20 mouse cellular contexts compared by ENCODE assay signal in genomic region chr7:13056913-13057700, GRCm38 (mm10). TPM values are rescaled to one million over a fixed set of nuclear protein-coding genes. Genes with fewer than 3 reads are reported as not detected.
A peak's percentile ranks its signal among the peaks of the same experiment; 100 is the strongest.
DNase-seq lines count a peak whose midpoint lies in the region; ATAC-seq and TF ChIP-seq lines count a peak whose summit lies in the region.
"Had no signal": no experiment of that assay in that cellular context is flagged by ENCODE, and none has a peak within 500 bp of the region (broad histone marks: within the 10 kb centered on the region; RNA-seq: fewer than 3 reads in every experiment).

No protein-coding gene starts in this region.

- H3K27me3 ChIP-seq in hindbrain, postnatal 0 days (ENCODE audit: insufficient read depth, low read length), result no peaks in the 10 kb centered on the region
- H3K27me3 ChIP-seq in hindbrain, embryonic 10.5 days (ENCODE audit: insufficient read depth, poor library complexity, severe bottlenecking), result no peaks in the 10 kb centered on the region
- H3K27me3 ChIP-seq in stomach, postnatal 0 days (ENCODE audit: control insufficient read depth, insufficient read depth, low read length), result no peaks in the 10 kb centered on the region
- H3K27me3 ChIP-seq: hindbrain, embryonic 15.5 days; limb, embryonic 12.5 days; midbrain, embryonic 15.5 days had no signal

- peak; percentile 46 for TF ChIP-seq CTCF in hindbrain, postnatal 0 days (IDR thresholded peaks at IDR 0.05; ENCODE audit: low read depth)
- TF ChIP-seq CTCF in stomach, postnatal 0 days (IDR thresholded peaks at IDR 0.05; ENCODE audit: low read depth), result peak; percentile 40

- H3K4me3 ChIP-seq in hindbrain, postnatal 0 days (ENCODE audit: low read length), result no peak overlapping the region
- H3K4me3 ChIP-seq in hindbrain, embryonic 10.5 days, result no peak overlapping the region
- no peak overlapping the region for H3K4me3 ChIP-seq in stomach, postnatal 0 days (ENCODE audit: low read depth, low read length)
- H3K4me3 ChIP-seq: hindbrain, embryonic 15.5 days; limb, embryonic 12.5 days; midbrain, embryonic 15.5 days had no signal

- DNase-seq in hindbrain, postnatal 0 days (ENCODE audit: low spot score), result no peak
- DNase-seq in hindbrain, embryonic 10.5 days (ENCODE audit: low spot score), result no peak
- peak; percentile 26 for DNase-seq in thymus, postnatal 14 days
- no peak for DNase-seq in thymus, postnatal 10 days (ENCODE audit: low spot score in 2 of 2)
- DNase-seq in R1 (ENCODE audit: low read depth, low spot score), result peak; percentile 74
- no peak for DNase-seq in stomach, postnatal 0 days (ENCODE audit: low spot score)
- DNase-seq: adrenal gland, postnatal 10 days; kidney, adult 8-10 months; lung, adult 2 months had no signal

- no peaks in the 10 kb centered on the region for H3K4me1 ChIP-seq in hindbrain, postnatal 0 days (ENCODE audit: insufficient read depth, low read length)
- peaks cover 10% of the 10 kb centered on the region for H3K4me1 ChIP-seq in hindbrain, embryonic 10.5 days (replicated peaks)
- H3K4me1 ChIP-seq in stomach, postnatal 0 days (replicated peaks; ENCODE audit: control insufficient read depth, insufficient read depth), result no peaks in the 10 kb centered on the region
- H3K4me1 ChIP-seq: limb, embryonic 12.5 days had no signal

- WGBS in hindbrain, postnatal 0 days, result 54% methylated on average over 8 of the region's 8 CpGs
- WGBS in hindbrain, embryonic 10.5 days, result 64% methylated on average over 8 of the region's 8 CpGs
- WGBS in stomach, postnatal 0 days, result 62% methylated on average over 8 of the region's 8 CpGs

- no peaks in the 10 kb centered on the region for H3K9me3 ChIP-seq in hindbrain, postnatal 0 days (ENCODE audit: low read length)
- H3K9me3 ChIP-seq in hindbrain, embryonic 10.5 days, result no peaks in the 10 kb centered on the region
- no peaks in the 10 kb centered on the region for H3K9me3 ChIP-seq in stomach, postnatal 0 days (ENCODE audit: control insufficient read depth, low read length)
- H3K9me3 ChIP-seq: hindbrain, embryonic 15.5 days; limb, embryonic 12.5 days; midbrain, embryonic 15.5 days had no signal

- H3K9ac ChIP-seq in hindbrain, postnatal 0 days (replicated peaks; ENCODE audit: low read length), result no peak overlapping the region
- no peak overlapping the region for H3K9ac ChIP-seq in stomach, postnatal 0 days (ENCODE audit: low read length)
- H3K9ac ChIP-seq: hindbrain, embryonic 15.5 days; limb, embryonic 12.5 days; midbrain, embryonic 15.5 days had no signal

- TF ChIP-seq EP300 in stomach, postnatal 0 days (optimal IDR thresholded peaks at IDR 0.05), result no peak

- ATAC-seq in hindbrain, postnatal 0 days, result no peak
- ATAC-seq in stomach, postnatal 0 days (ENCODE audit: low FRiP score, low TSS enrichment), result no peak
- ATAC-seq in erythroblast, adult 5-6 weeks (replicated peaks; ENCODE audit: low FRiP score, poor library complexity, severe bottlenecking), result no peak
- ATAC-seq: forebrain, embryonic 14.5 days; midbrain, embryonic 15.5 days had no signal

- H3K4me2 ChIP-seq in hindbrain, postnatal 0 days (ENCODE audit: low read depth, low read length), result no peak overlapping the region
- no peak overlapping the region for H3K4me2 ChIP-seq in stomach, postnatal 0 days (replicated peaks; ENCODE audit: low read depth)
- H3K4me2 ChIP-seq: hindbrain, embryonic 15.5 days; limb, embryonic 12.5 days; midbrain, embryonic 15.5 days had no signal

- no peak overlapping the region for H3K27ac ChIP-seq in hindbrain, postnatal 0 days
- H3K27ac ChIP-seq in hindbrain, embryonic 10.5 days, result no peak overlapping the region
- H3K27ac ChIP-seq in stomach, postnatal 0 days (replicated peaks), result no peak overlapping the region
- H3K27ac ChIP-seq: hindbrain, embryonic 15.5 days; limb, embryonic 12.5 days; midbrain, embryonic 15.5 days had no signal

- no peaks in the 10 kb centered on the region for H3K36me3 ChIP-seq in hindbrain, postnatal 0 days (ENCODE audit: insufficient read depth, low read length)
- no peaks in the 10 kb centered on the region for H3K36me3 ChIP-seq in hindbrain, embryonic 10.5 days
- no peaks in the 10 kb centered on the region for H3K36me3 ChIP-seq in stomach, postnatal 0 days (ENCODE audit: control insufficient read depth, insufficient read depth, low read length)
- H3K36me3 ChIP-seq: hindbrain, embryonic 15.5 days; limb, embryonic 12.5 days; midbrain, embryonic 15.5 days had no signal

RNA-seq across cellular contexts. Expression of gene Mzf1, which starts 2.5 kb away (rescaled TPM):
- 9.6 and 11.5 TPM in 2 replicates for total RNA-seq in hindbrain, postnatal 0 days (2014; rRNA removed)
- 7.7 and 8.7 TPM in 2 replicates for polyA plus RNA-seq in hindbrain, postnatal 0 days (2015; fragmentation: Nextera tagmentation; extraction: Ambion mirVana)
- polyA plus RNA-seq in hindbrain, embryonic 10.5 days (2016; fragmentation: Nextera tagmentation; extraction: Ambion mirVana), result 2.8 and 4.4 TPM in 2 replicates
- polyA plus RNA-seq in stomach, postnatal 0 days (2015; fragmentation: Nextera tagmentation; extraction: Ambion mirVana), result 0.93 and 1.3 TPM in 2 replicates
- not detected in 2 replicates for total RNA-seq in erythroblast, adult 5-6 weeks (2015; ENCODE audit: low replicate concordance)
- total RNA-seq in erythroblast, adult 5-6 weeks (2017; ENCODE audit: low replicate concordance), result 0.56 TPM in 1 of 2 replicates, not detected in the other

RNA-seq across cellular contexts. Expression of gene Ube2m, which starts 19.0 kb away (rescaled TPM):
- 320 and 345 TPM in 2 replicates for total RNA-seq in hindbrain, postnatal 0 days (2014; rRNA removed)
- 140 and 153 TPM in 2 replicates for polyA plus RNA-seq in hindbrain, postnatal 0 days (2015; fragmentation: Nextera tagmentation; extraction: Ambion mirVana)
- 126 and 157 TPM in 2 replicates for polyA plus RNA-seq in hindbrain, embryonic 10.5 days (2016; fragmentation: Nextera tagmentation; extraction: Ambion mirVana)
- polyA plus RNA-seq in stomach, postnatal 0 days (2015; fragmentation: Nextera tagmentation; extraction: Ambion mirVana), result 90.9 and 93.4 TPM in 2 replicates
- total RNA-seq in erythroblast, adult 5-6 weeks (2015; ENCODE audit: low replicate concordance), result 45.0 and 92.0 TPM in 2 replicates
- 32.8 and 112 TPM in 2 replicates for total RNA-seq in erythroblast, adult 5-6 weeks (2017; ENCODE audit: low replicate concordance)

RNA-seq across cellular contexts. Expression of gene Chmp2a, which starts 22.5 kb away (rescaled TPM):
- 59.7 and 68.0 TPM in 2 replicates for total RNA-seq in hindbrain, postnatal 0 days (2014; rRNA removed)
- polyA plus RNA-seq in hindbrain, postnatal 0 days (2015; fragmentation: Nextera tagmentation; extraction: Ambion mirVana), result 188 and 202 TPM in 2 replicates
- polyA plus RNA-seq in hindbrain, embryonic 10.5 days (2016; fragmentation: Nextera tagmentation; extraction: Ambion mirVana), result 113 and 144 TPM in 2 replicates
- 271 and 287 TPM in 2 replicates for polyA plus RNA-seq in stomach, postnatal 0 days (2015; fragmentation: Nextera tagmentation; extraction: Ambion mirVana)
- 97.4 and 99.3 TPM in 2 replicates for total RNA-seq in erythroblast, adult 5-6 weeks (2015; ENCODE audit: low replicate concordance)
- 144 and 170 TPM in 2 replicates for total RNA-seq in erythroblast, adult 5-6 weeks (2017; ENCODE audit: low replicate concordance)

RNA-seq across cellular contexts. Expression of gene Vmn1r85, which starts 37.9 kb away (rescaled TPM):
- 0.43 and 0.58 TPM in 2 replicates for total RNA-seq in hindbrain, postnatal 0 days (2014; rRNA removed)
- 0.25 and 0.28 TPM in 2 replicates for polyA plus RNA-seq in hindbrain, postnatal 0 days (2015; fragmentation: Nextera tagmentation; extraction: Ambion mirVana)
- not detected in 2 replicates for polyA plus RNA-seq in hindbrain, embryonic 10.5 days (2016; fragmentation: Nextera tagmentation; extraction: Ambion mirVana)
- polyA plus RNA-seq in stomach, postnatal 0 days (2015; fragmentation: Nextera tagmentation; extraction: Ambion mirVana), result 0.01 TPM in 1 of 2 replicates, not detected in the other
- not detected in 2 replicates for total RNA-seq in erythroblast, adult 5-6 weeks (2015; ENCODE audit: low replicate concordance)
- total RNA-seq in erythroblast, adult 5-6 weeks (2017; ENCODE audit: low replicate concordance), result not detected in 2 replicates
- total RNA-seq: adrenal gland, postnatal 10 days; left cerebral cortex, adult 18-20 months; megakaryocyte progenitor cell, adult 5-6 weeks had no signal
- polyA plus RNA-seq: embryonic facial prominence, embryonic 14.5 days; gonadal fat pad, adult 2 months; heart, embryonic 16.5 days; limb, embryonic 12.5 days; lung, adult 2 months; neural tube, embryonic 11.5 days had no signal

RNA-seq across cellular contexts. Expression of gene Zbtb45, which starts 47.3 kb away (rescaled TPM):
- total RNA-seq in hindbrain, postnatal 0 days (2014; rRNA removed), result 41.6 and 47.6 TPM in 2 replicates
- 23.9 and 24.6 TPM in 2 replicates for polyA plus RNA-seq in hindbrain, postnatal 0 days (2015; fragmentation: Nextera tagmentation; extraction: Ambion mirVana)
- 31.3 and 34.4 TPM in 2 replicates for polyA plus RNA-seq in hindbrain, embryonic 10.5 days (2016; fragmentation: Nextera tagmentation; extraction: Ambion mirVana)
- 8.5 and 9.5 TPM in 2 replicates for polyA plus RNA-seq in stomach, postnatal 0 days (2015; fragmentation: Nextera tagmentation; extraction: Ambion mirVana)
- total RNA-seq in erythroblast, adult 5-6 weeks (2015; ENCODE audit: low replicate concordance), result 2.7 and 8.2 TPM in 2 replicates
- 21.2 and 23.4 TPM in 2 replicates for total RNA-seq in erythroblast, adult 5-6 weeks (2017; ENCODE audit: low replicate concordance)

Comparison
In these comparisons a context has a peak if more than half of its experiments do, and no peak if none do; other contexts are left out.
1. DNase-seq: peak in thymus, postnatal 14 days (single experiment) and R1 (single experiment); none in hindbrain, postnatal 0 days (single experiment), hindbrain, embryonic 10.5 days (single experiment), thymus, postnatal 10 days (0 of 2) and stomach, postnatal 0 days (single experiment).